16 mouse cellular contexts compared by ENCODE assay signal in genomic region chr10:83220217-83220616, GRCm38 (mm10).
DNase-seq lines count a peak whose midpoint lies in the region; ATAC-seq and TF ChIP-seq lines count a peak whose summit lies in the region.
"Had no signal": no experiment of that assay in that cellular context is flagged by ENCODE, and none has a peak within 500 bp of the region (broad histone marks: within the 10 kb centered on the region; RNA-seq: fewer than 3 reads in every experiment).

No protein-coding gene starts in this region.

- TF ChIP-seq POLR2A in brain, embryonic 14.5 days (IDR thresholded peaks at IDR 0.05; ENCODE audit: borderline replicate concordance, extremely low read depth, insufficient read depth, insufficient read length, poor library complexity, severe bottlenecking) = no peak

- no peak for TF ChIP-seq CTCF in brain, embryonic 14.5 days (IDR thresholded peaks at IDR 0.05; ENCODE audit: borderline replicate concordance, extremely low read depth, insufficient read depth, insufficient read length)

- no peaks in the 10 kb centered on the region for H3K9me3 ChIP-seq in forebrain, embryonic 13.5 days (replicated peaks)
- H3K9me3 ChIP-seq in forebrain, embryonic 10.5 days = no peaks in the 10 kb centered on the region
- H3K9me3 ChIP-seq in forebrain, embryonic 15.5 days = no peaks in the 10 kb centered on the region
- H3K9me3 ChIP-seq in forebrain, embryonic 11.5 days (ENCODE audit: control insufficient read depth, low read length) = no peaks in the 10 kb centered on the region
- H3K9me3 ChIP-seq: embryonic facial prominence, embryonic 10.5 days; embryonic facial prominence, embryonic 12.5 days; G1E had no signal

- no peak overlapping the region for H3K9ac ChIP-seq in forebrain, embryonic 13.5 days
- H3K9ac ChIP-seq in forebrain, embryonic 15.5 days (replicated peaks) = no peak overlapping the region
- H3K9ac ChIP-seq in forebrain, embryonic 11.5 days (ENCODE audit: low read length) = no peak overlapping the region
- H3K9ac ChIP-seq: embryonic facial prominence, embryonic 12.5 days had no signal

- WGBS in forebrain, embryonic 13.5 days = 67% methylated on average over 10 of the region's 10 CpGs
- 89% methylated on average over 10 of the region's 10 CpGs for WGBS in forebrain, embryonic 10.5 days
- WGBS in forebrain, embryonic 15.5 days = 51% methylated on average over 10 of the region's 10 CpGs
- WGBS in forebrain, embryonic 11.5 days = 85% methylated on average over 10 of the region's 10 CpGs
- WGBS in macrophage (ENCODE audit: missing documents) = 73% methylated on average over 10 of the region's 10 CpGs

- peak; percentile 51; the same call in 1 of the 2 replicates for ATAC-seq in forebrain, embryonic 13.5 days
- peak; percentile 46 for ATAC-seq in forebrain, embryonic 15.5 days (replicated peaks)
- ATAC-seq in forebrain, embryonic 11.5 days (replicated peaks; ENCODE audit: low FRiP score) = no peak
- ATAC-seq: activated CD4-positive, CD25-positive, alpha-beta regulatory T cell, adult 4 months; CD4-positive, CD25-positive, alpha-beta regulatory T cell, adult 4 months had no signal

- no peak for DNase-seq in forebrain, embryonic 10.5 days (ENCODE audit: extremely low spot score, low spot score)
- DNase-seq in forebrain, embryonic 11.5 days (ENCODE audit: low spot score) = no peak
- DNase-seq in brain, embryonic 14.5 days (ENCODE audit: low read depth) = peak; percentile 82
- no peak for DNase-seq in embryo, embryonic 9.5 days (ENCODE audit: extremely low spot score)
- no peak for DNase-seq in frontal cortex, postnatal 36 days (ENCODE audit: low spot score in 2 of 2)
- DNase-seq: adrenal gland, adult 8-10 months had no signal

- no peak overlapping the region for H3K4me3 ChIP-seq in forebrain, embryonic 13.5 days
- H3K4me3 ChIP-seq in forebrain, embryonic 10.5 days = no peak overlapping the region
- H3K4me3 ChIP-seq in forebrain, embryonic 15.5 days = no peak overlapping the region
- H3K4me3 ChIP-seq in forebrain, embryonic 11.5 days (ENCODE audit: low read depth, low read length) = no peak overlapping the region
- no peak overlapping the region for H3K4me3 ChIP-seq in macrophage (ENCODE audit: inconsistent target)
- H3K4me3 ChIP-seq: embryonic facial prominence, embryonic 10.5 days; embryonic facial prominence, embryonic 12.5 days had no signal

- no peaks in the 10 kb centered on the region for H3K27me3 ChIP-seq in forebrain, embryonic 13.5 days
- H3K27me3 ChIP-seq in forebrain, embryonic 10.5 days (ENCODE audit: poor library complexity, severe bottlenecking) = peaks cover 8% of the 10 kb centered on the region; the same call in 1 of the 2 replicates
- H3K27me3 ChIP-seq in forebrain, embryonic 15.5 days = no peaks in the 10 kb centered on the region
- H3K27me3 ChIP-seq in forebrain, embryonic 11.5 days (ENCODE audit: control insufficient read depth, insufficient read depth, low read length) = no peaks in the 10 kb centered on the region
- H3K27me3 ChIP-seq: CH12.LX; embryonic facial prominence, embryonic 12.5 days; Patski had no signal

- H3K4me1 ChIP-seq in forebrain, embryonic 13.5 days = no peaks in the 10 kb centered on the region
- H3K4me1 ChIP-seq in forebrain, embryonic 10.5 days = 0 out of 2 replicates have a peak, but pooled peaks cover 3% of the 10 kb centered on the region
- H3K4me1 ChIP-seq in forebrain, embryonic 15.5 days = no peaks in the 10 kb centered on the region; the same call in 1 of the 2 replicates
- H3K4me1 ChIP-seq in forebrain, embryonic 11.5 days (replicated peaks; ENCODE audit: control insufficient read depth, insufficient read depth, low read length) = no peaks in the 10 kb centered on the region

- H3K36me3 ChIP-seq in forebrain, embryonic 13.5 days (ENCODE audit: poor library complexity, severe bottlenecking) = no peaks in the 10 kb centered on the region
- H3K36me3 ChIP-seq in forebrain, embryonic 10.5 days (replicated peaks) = no peaks in the 10 kb centered on the region
- H3K36me3 ChIP-seq in forebrain, embryonic 15.5 days = no peaks in the 10 kb centered on the region
- no peaks in the 10 kb centered on the region for H3K36me3 ChIP-seq in forebrain, embryonic 11.5 days (ENCODE audit: control insufficient read depth, insufficient read depth, low read length)
- no peaks in the 10 kb centered on the region for H3K36me3 ChIP-seq in macrophage (ENCODE audit: inconsistent target)
- H3K36me3 ChIP-seq: embryonic facial prominence, embryonic 10.5 days; embryonic facial prominence, embryonic 12.5 days; G1E had no signal

- H3K4me2 ChIP-seq in forebrain, embryonic 13.5 days = no peak overlapping the region
- no peak overlapping the region for H3K4me2 ChIP-seq in forebrain, embryonic 15.5 days (replicated peaks)
- H3K4me2 ChIP-seq in forebrain, embryonic 11.5 days (ENCODE audit: low read depth, low read length, severe bottlenecking) = no peak overlapping the region
- H3K4me2 ChIP-seq: embryonic facial prominence, embryonic 12.5 days had no signal

- no peak overlapping the region for H3K27ac ChIP-seq in forebrain, embryonic 13.5 days
- H3K27ac ChIP-seq in forebrain, embryonic 10.5 days = no peak overlapping the region
- H3K27ac ChIP-seq in forebrain, embryonic 15.5 days (replicated peaks) = no peak overlapping the region
- no peak overlapping the region for H3K27ac ChIP-seq in forebrain, embryonic 11.5 days (ENCODE audit: low read depth, low read length)
- H3K27ac ChIP-seq in macrophage = 0 out of 2 replicates have a peak overlapping the region, but pooled peaks have one; percentile 7
- H3K27ac ChIP-seq: embryonic facial prominence, embryonic 10.5 days; embryonic facial prominence, embryonic 12.5 days had no signal

- H3K79me2 ChIP-seq in macrophage (ENCODE audit: inconsistent target) = no peaks in the 10 kb centered on the region
